8 mouse cellular contexts compared by ENCODE assay signal in genomic region chr13:67812961-67813709, GRCm38 (mm10). TPM values are rescaled to one million over a fixed set of nuclear protein-coding genes. Genes with fewer than 3 reads are reported as not detected.
DNase-seq lines count a peak whose midpoint lies in the region; ATAC-seq and TF ChIP-seq lines count a peak whose summit lies in the region.

No protein-coding gene starts in this region.

- H3K27ac ChIP-seq in heart, embryonic 13.5 days (replicated peaks): no peak overlapping the region
- H3K27ac ChIP-seq in cortical plate, adult 2 months (ENCODE audit: insufficient read depth, low read length): no peak overlapping the region
- H3K27ac ChIP-seq in hindbrain, embryonic 16.5 days (ENCODE audit: low read depth, low read length): no peak overlapping the region
- H3K27ac ChIP-seq in midbrain, embryonic 13.5 days: no peak overlapping the region

- intact Hi-C loops in heart, postnatal 10 days (cut with DNase I): loop anchor here (2.0 to 10.0 kb wide), 2 partner anchors 56 to 548 kb away; no protein-coding TSS in a partner anchor

- no peak for ATAC-seq in heart, embryonic 13.5 days (ENCODE audit: extremely low read depth, insufficient number of reproducible peaks, low FRiP score, low TSS enrichment)
- no peak for ATAC-seq in hindbrain, embryonic 16.5 days
- ATAC-seq in midbrain, embryonic 13.5 days: peak; percentile 59

- H3K27me3 ChIP-seq in heart, embryonic 13.5 days (replicated peaks): no peaks in the 10 kb centered on the region
- no peaks in the 10 kb centered on the region for H3K27me3 ChIP-seq in hindbrain, embryonic 16.5 days (replicated peaks; ENCODE audit: control insufficient read depth, insufficient read depth, low read length)
- no peaks in the 10 kb centered on the region for H3K27me3 ChIP-seq in midbrain, embryonic 13.5 days

- no peak for TF ChIP-seq CTCF in cortical plate, adult 2 months (IDR thresholded peaks at IDR 0.05; ENCODE audit: extremely low read depth, insufficient read depth, low read length)

- no peak for TF ChIP-seq POLR2A in cortical plate, adult 2 months (IDR thresholded peaks at IDR 0.05; ENCODE audit: extremely low read depth, insufficient read depth, low read length)

- H3K9ac ChIP-seq in heart, embryonic 13.5 days: no peak overlapping the region
- no peak overlapping the region for H3K9ac ChIP-seq in hindbrain, embryonic 16.5 days (ENCODE audit: low read depth, low read length)
- H3K9ac ChIP-seq in midbrain, embryonic 13.5 days (replicated peaks): no peak overlapping the region

- peak overlapping the region; percentile 88 for H3K4me3 ChIP-seq in heart, embryonic 13.5 days
- peak overlapping the region; percentile 95; the same call in 1 of the 2 replicates for H3K4me3 ChIP-seq in cortical plate, adult 2 months (ENCODE audit: insufficient read depth, low read length)
- H3K4me3 ChIP-seq in hindbrain, embryonic 16.5 days (ENCODE audit: low read length): peak overlapping the region; percentile 71
- H3K4me3 ChIP-seq in midbrain, embryonic 13.5 days (replicated peaks): peak overlapping the region; percentile 86

- 0 out of 2 replicates have a peak, but pooled peaks cover 6% of the 10 kb centered on the region for H3K9me3 ChIP-seq in heart, embryonic 13.5 days
- H3K9me3 ChIP-seq in hindbrain, embryonic 16.5 days (ENCODE audit: control insufficient read depth, low read length): peaks cover 4% of the 10 kb centered on the region; the same call in 1 of the 2 replicates
- peaks cover 5% of the 10 kb centered on the region for H3K9me3 ChIP-seq in midbrain, embryonic 13.5 days

- WGBS in heart, embryonic 13.5 days: 71% methylated on average over 8 of the region's 8 CpGs
- WGBS in hindbrain, embryonic 16.5 days: 82% methylated on average over 8 of the region's 8 CpGs
- WGBS in midbrain, embryonic 13.5 days: 77% methylated on average over 8 of the region's 8 CpGs

- H3K4me2 ChIP-seq in heart, embryonic 13.5 days: peak overlapping the region; percentile 77
- peak overlapping the region; percentile 69 for H3K4me2 ChIP-seq in hindbrain, embryonic 16.5 days (ENCODE audit: low read length)
- peak overlapping the region; percentile 72 for H3K4me2 ChIP-seq in midbrain, embryonic 13.5 days (replicated peaks)

- H3K36me3 ChIP-seq in heart, embryonic 13.5 days: peaks cover 13% of the 10 kb centered on the region
- no peaks in the 10 kb centered on the region for H3K36me3 ChIP-seq in hindbrain, embryonic 16.5 days (ENCODE audit: control insufficient read depth, insufficient read depth, low read length)
- peaks cover 10% of the 10 kb centered on the region for H3K36me3 ChIP-seq in midbrain, embryonic 13.5 days

- DNase-seq in heart, postnatal 10 days: no peak
- no peak for DNase-seq in thymus, postnatal 10 days (ENCODE audit: low spot score in 2 of 2)
- no peak for DNase-seq in urinary bladder, adult 2 months (ENCODE audit: low spot score)
- no peak for DNase-seq in ovary, postnatal 36 days (ENCODE audit: low spot score)

- peaks cover 3% of the 10 kb centered on the region for H3K4me1 ChIP-seq in heart, embryonic 13.5 days
- no peaks in the 10 kb centered on the region for H3K4me1 ChIP-seq in cortical plate, adult 2 months (ENCODE audit: control insufficient read depth, insufficient read depth, low read length)
- H3K4me1 ChIP-seq in hindbrain, embryonic 16.5 days (ENCODE audit: control insufficient read depth, insufficient read depth, low read depth, low read length): no peaks in the 10 kb centered on the region; the same call in 1 of the 2 replicates
- H3K4me1 ChIP-seq in midbrain, embryonic 13.5 days (replicated peaks): peaks cover 7% of the 10 kb centered on the region; the same call in 1 of the 2 replicates

RNA-seq across cellular contexts. Expression of gene Zfp273, which starts 0.4 kb away (rescaled TPM):
- 4.0 and 4.1 TPM in 2 replicates for polyA plus RNA-seq in heart, embryonic 13.5 days (2015; fragmentation: Nextera tagmentation; extraction: Ambion mirVana)
- 1 to 10 TPM; 1.9 to 2.8 TPM for total RNA-seq in heart, postnatal 10 days (2021)
- 4.4 and 5.8 TPM in 2 replicates for polyA plus RNA-seq in cortical plate, adult 2 months (2012; rRNA removed)
- polyA plus RNA-seq in hindbrain, embryonic 16.5 days (2015; fragmentation: Nextera tagmentation; extraction: Ambion mirVana): 12.1 and 12.6 TPM in 2 replicates
- polyA plus RNA-seq in midbrain, embryonic 13.5 days (2015; fragmentation: Nextera tagmentation; extraction: Ambion mirVana): 12.0 and 12.7 TPM in 2 replicates
- polyA plus RNA-seq in urinary bladder, adult 2 months (2012; rRNA removed): 3.4 and 3.9 TPM in 2 replicates

RNA-seq across cellular contexts. Expression of gene Gm10037, which starts 17.8 kb away (rescaled TPM):
- polyA plus RNA-seq in heart, embryonic 13.5 days (2015; fragmentation: Nextera tagmentation; extraction: Ambion mirVana): 1.3 and 1.7 TPM in 2 replicates
- total RNA-seq in heart, postnatal 10 days (2021): under 1 TPM in 1 of 2 experiments, not detected in 1; 0.89 TPM
- polyA plus RNA-seq in cortical plate, adult 2 months (2012; rRNA removed): 16.6 and 18.0 TPM in 2 replicates
- polyA plus RNA-seq in hindbrain, embryonic 16.5 days (2015; fragmentation: Nextera tagmentation; extraction: Ambion mirVana): 6.1 and 6.9 TPM in 2 replicates
- polyA plus RNA-seq in midbrain, embryonic 13.5 days (2015; fragmentation: Nextera tagmentation; extraction: Ambion mirVana): 5.4 and 6.9 TPM in 2 replicates
- 3.7 TPM in 2 replicates for polyA plus RNA-seq in urinary bladder, adult 2 months (2012; rRNA removed)

RNA-seq across cellular contexts. Expression of gene Zfp493, which starts 33.6 kb away (rescaled TPM):
- polyA plus RNA-seq in heart, embryonic 13.5 days (2015; fragmentation: Nextera tagmentation; extraction: Ambion mirVana): 1.2 and 1.9 TPM in 2 replicates
- total RNA-seq in heart, postnatal 10 days (2021): 1 to 10 TPM in 1 of 2 experiments, under 1 TPM in 1; 0.84 to 1.1 TPM
- polyA plus RNA-seq in cortical plate, adult 2 months (2012; rRNA removed): 3.1 and 3.2 TPM in 2 replicates
- polyA plus RNA-seq in hindbrain, embryonic 16.5 days (2015; fragmentation: Nextera tagmentation; extraction: Ambion mirVana): 3.2 and 3.3 TPM in 2 replicates
- 3.5 and 3.6 TPM in 2 replicates for polyA plus RNA-seq in midbrain, embryonic 13.5 days (2015; fragmentation: Nextera tagmentation; extraction: Ambion mirVana)
- polyA plus RNA-seq in urinary bladder, adult 2 months (2012; rRNA removed): 2.2 and 2.3 TPM in 2 replicates

RNA-seq across cellular contexts. Expression of gene BC048507, which starts 50.0 kb away (rescaled TPM):
- polyA plus RNA-seq in heart, embryonic 13.5 days (2015; fragmentation: Nextera tagmentation; extraction: Ambion mirVana): not detected in 2 replicates
- not detected for total RNA-seq in heart, postnatal 10 days (2021)
- 0.21 TPM in 2 replicates for polyA plus RNA-seq in cortical plate, adult 2 months (2012; rRNA removed)
- not detected in 2 replicates for polyA plus RNA-seq in hindbrain, embryonic 16.5 days (2015; fragmentation: Nextera tagmentation; extraction: Ambion mirVana)
- polyA plus RNA-seq in midbrain, embryonic 13.5 days (2015; fragmentation: Nextera tagmentation; extraction: Ambion mirVana): not detected in 2 replicates
- not detected in 2 replicates for polyA plus RNA-seq in urinary bladder, adult 2 months (2012; rRNA removed)

RNA-seq across cellular contexts. Expression of gene Zfp85, which starts 58.1 kb away (rescaled TPM):
- 2.4 and 3.2 TPM in 2 replicates for polyA plus RNA-seq in heart, embryonic 13.5 days (2015; fragmentation: Nextera tagmentation; extraction: Ambion mirVana)
- 1 to 10 TPM; 2.3 to 3.2 TPM for total RNA-seq in heart, postnatal 10 days (2021)
- polyA plus RNA-seq in cortical plate, adult 2 months (2012; rRNA removed): 3.6 and 3.7 TPM in 2 replicates
- 7.0 and 7.2 TPM in 2 replicates for polyA plus RNA-seq in hindbrain, embryonic 16.5 days (2015; fragmentation: Nextera tagmentation; extraction: Ambion mirVana)
- polyA plus RNA-seq in midbrain, embryonic 13.5 days (2015; fragmentation: Nextera tagmentation; extraction: Ambion mirVana): 8.0 and 8.7 TPM in 2 replicates
- 3.7 and 4.1 TPM in 2 replicates for polyA plus RNA-seq in urinary bladder, adult 2 months (2012; rRNA removed)
